Mouse (Mus musculus) heart, adult 2 months (tissue): ENCODE data around the gene Pld3.

Source experiments
- CTCF ChIP-seq: fragments of 200-600 bp; IDR thresholded peaks from 2 replicates; pipeline ENCODE4 v1.8.1; 2022; ENCODE audit warnings: antibody characterized with exemption, mild to moderate bottlenecking, moderate library complexity
- POLR2A ChIP-seq: fragments of 200-500 bp; IDR thresholded peaks from 2 replicates; pipeline ENCODE4 v1.6.1; 2011; ENCODE audit warnings: mild to moderate bottlenecking, low read depth, low read length, control low read depth; ENCODE audit not compliant: insufficient read depth

DNA sequence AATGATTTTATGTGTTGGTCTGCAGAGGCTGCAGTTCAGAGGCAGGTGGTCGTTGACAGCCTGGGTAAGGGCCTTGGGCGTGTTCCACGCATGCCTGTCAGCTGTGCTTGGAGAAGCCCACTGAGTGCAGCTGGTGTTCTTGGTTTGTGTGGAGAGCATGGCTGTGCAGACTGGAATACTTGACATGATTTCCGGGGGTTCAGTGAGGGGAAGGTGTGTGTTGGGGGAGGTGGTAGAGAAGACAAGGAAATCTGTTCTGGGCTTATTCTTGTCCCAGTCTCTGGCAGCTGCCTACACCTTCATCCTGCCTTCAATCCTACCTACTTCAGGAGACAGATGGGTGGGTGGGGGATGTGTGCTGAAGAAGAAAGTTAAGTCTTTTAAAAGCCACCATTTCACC lies 48.6 kb upstream of the Pld3 start:
- no peak for TF ChIP-seq POLR2A
- TF ChIP-seq CTCF, result no peak
